8 mouse cellular contexts compared by ENCODE assay signal in the genomic region with DNA sequence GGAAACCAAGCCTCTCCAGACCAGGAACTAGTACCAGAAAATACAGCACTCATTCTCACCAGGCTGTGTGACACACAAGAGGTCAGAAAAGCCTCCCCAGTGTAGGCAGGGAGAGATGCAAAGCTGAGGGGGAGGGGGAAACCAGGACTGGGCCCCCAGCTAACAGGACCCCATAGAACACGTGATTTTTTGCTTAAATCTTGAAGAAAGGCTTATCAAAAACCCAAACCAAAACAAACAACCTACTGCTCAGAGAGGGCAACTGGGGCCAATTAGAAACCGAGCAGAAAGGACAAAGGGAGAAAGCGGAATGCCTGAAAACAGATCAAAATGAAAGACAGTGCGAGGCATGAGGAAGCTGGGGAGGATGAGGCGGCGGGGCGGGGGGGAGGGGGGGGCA. TPM values are rescaled to one million over a fixed set of nuclear protein-coding genes. Genes with fewer than 3 reads are reported as not detected.
DNase-seq lines count a peak whose midpoint lies in the region; ATAC-seq and TF ChIP-seq lines count a peak whose summit lies in the region.

No protein-coding gene starts in this region.

- peak overlapping the region; percentile 85 for H3K9ac ChIP-seq in kidney, embryonic 14.5 days (ENCODE audit: low read depth, low read length)
- H3K9ac ChIP-seq in hindbrain, embryonic 14.5 days, result peak overlapping the region; percentile 91
- H3K9ac ChIP-seq in midbrain, embryonic 15.5 days, result peak overlapping the region; percentile 76

- no peak for DNase-seq in kidney, adult 18-20 months
- DNase-seq in brain, embryonic 14.5 days (ENCODE audit: low read depth), result peak; percentile 47
- no peak for DNase-seq in hindbrain, embryonic 14.5 days (ENCODE audit: low spot score)
- no peak for DNase-seq in urinary bladder, postnatal 14 days (ENCODE audit: low spot score)
- DNase-seq in frontal cortex, postnatal 10 days (ENCODE audit: low spot score in 2 of 2), result no peak
- no peak for DNase-seq in adrenal gland, postnatal 14 days

- peak overlapping the region; percentile 79 for H3K4me2 ChIP-seq in kidney, embryonic 14.5 days (replicated peaks; ENCODE audit: low read depth, low read length)
- peak overlapping the region; percentile 93 for H3K4me2 ChIP-seq in hindbrain, embryonic 14.5 days (replicated peaks)
- H3K4me2 ChIP-seq in midbrain, embryonic 15.5 days, result peak overlapping the region; percentile 88

- no peaks in the 10 kb centered on the region for H3K9me3 ChIP-seq in kidney, embryonic 14.5 days (ENCODE audit: control insufficient read depth, low read length)
- no peaks in the 10 kb centered on the region for H3K9me3 ChIP-seq in hindbrain, embryonic 14.5 days (ENCODE audit: control insufficient read depth, low read length)
- no peaks in the 10 kb centered on the region for H3K9me3 ChIP-seq in midbrain, embryonic 15.5 days

- H3K27me3 ChIP-seq in kidney, embryonic 14.5 days (ENCODE audit: control insufficient read depth, insufficient read depth, low read length), result no peaks in the 10 kb centered on the region
- no peaks in the 10 kb centered on the region for H3K27me3 ChIP-seq in hindbrain, embryonic 14.5 days (ENCODE audit: control insufficient read depth, insufficient read depth, low read length)
- H3K27me3 ChIP-seq in midbrain, embryonic 15.5 days (replicated peaks), result no peaks in the 10 kb centered on the region

- H3K27ac ChIP-seq in kidney, embryonic 14.5 days (ENCODE audit: low read depth, low read length), result peak overlapping the region; percentile 83
- peak overlapping the region; percentile 91 for H3K27ac ChIP-seq in hindbrain, embryonic 14.5 days
- H3K27ac ChIP-seq in midbrain, embryonic 15.5 days, result peak overlapping the region; percentile 87

- TF ChIP-seq POLR2A in brain, embryonic 14.5 days (IDR thresholded peaks at IDR 0.05; ENCODE audit: borderline replicate concordance, extremely low read depth, insufficient read depth, insufficient read length, poor library complexity, severe bottlenecking), result no peak

- 0% methylated on average over 7 of the region's 7 CpGs for WGBS in kidney, embryonic 14.5 days
- 2% methylated on average over 7 of the region's 7 CpGs for WGBS in hindbrain, embryonic 14.5 days
- WGBS in midbrain, embryonic 15.5 days, result 1% methylated on average over 7 of the region's 7 CpGs

- no peak for TF ChIP-seq CTCF in brain, embryonic 14.5 days (IDR thresholded peaks at IDR 0.05; ENCODE audit: borderline replicate concordance, extremely low read depth, insufficient read depth, insufficient read length)

- 0 out of 2 replicates have a peak, but pooled peaks have one; percentile 17 for ATAC-seq in kidney, embryonic 14.5 days (ENCODE audit: low FRiP score, low TSS enrichment)
- ATAC-seq in hindbrain, embryonic 14.5 days (ENCODE audit: low FRiP score), result no peak
- ATAC-seq in midbrain, embryonic 15.5 days (replicated peaks), result no peak

- H3K36me3 ChIP-seq in kidney, embryonic 14.5 days (ENCODE audit: control insufficient read depth, insufficient read depth, low read length), result peaks cover 64% of the 10 kb centered on the region
- peaks cover 66% of the 10 kb centered on the region for H3K36me3 ChIP-seq in hindbrain, embryonic 14.5 days (replicated peaks; ENCODE audit: control insufficient read depth, insufficient read depth)
- peaks cover 26% of the 10 kb centered on the region; the same call in 1 of the 2 replicates for H3K36me3 ChIP-seq in midbrain, embryonic 15.5 days (replicated peaks)

- H3K4me3 ChIP-seq in kidney, embryonic 14.5 days (ENCODE audit: low read length), result peak overlapping the region; percentile 84
- H3K4me3 ChIP-seq in hindbrain, embryonic 14.5 days (replicated peaks; ENCODE audit: low read length), result peak overlapping the region; percentile 73
- H3K4me3 ChIP-seq in midbrain, embryonic 15.5 days, result peak overlapping the region; percentile 66

- H3K4me1 ChIP-seq in kidney, embryonic 14.5 days (ENCODE audit: control insufficient read depth, insufficient read depth, low read length), result peaks cover 24% of the 10 kb centered on the region; the same call in 1 of the 2 replicates
- H3K4me1 ChIP-seq in hindbrain, embryonic 14.5 days (replicated peaks; ENCODE audit: control insufficient read depth, insufficient read depth, low read length), result peaks cover 19% of the 10 kb centered on the region
- peaks cover 53% of the 10 kb centered on the region for H3K4me1 ChIP-seq in midbrain, embryonic 15.5 days

RNA-seq across cellular contexts. Expression of a gene that starts 11.6 kb away (rescaled TPM):
- polyA plus RNA-seq in kidney, embryonic 14.5 days (2014; fragmentation: Nextera tagmentation; extraction: Ambion mirVana), result 5.0 and 5.7 TPM in 2 replicates
- 73.5 and 75.5 TPM in 2 replicates for polyA plus RNA-seq in brain, embryonic 14.5 days (2012; rRNA removed)
- 10.5 and 12.2 TPM in 2 replicates for polyA plus RNA-seq in hindbrain, embryonic 14.5 days (2014; fragmentation: Nextera tagmentation; extraction: Ambion mirVana)
- polyA plus RNA-seq in midbrain, embryonic 15.5 days (2015; fragmentation: Nextera tagmentation; extraction: Ambion mirVana), result 14.1 and 15.5 TPM in 2 replicates
- 1.7 and 2.2 TPM in 2 replicates for total RNA-seq in adrenal gland, postnatal 14 days (2021)

RNA-seq across cellular contexts. Expression of a gene that starts 12.0 kb away (rescaled TPM):
- polyA plus RNA-seq in kidney, embryonic 14.5 days (2014; fragmentation: Nextera tagmentation; extraction: Ambion mirVana), result not detected in 2 replicates
- polyA plus RNA-seq in brain, embryonic 14.5 days (2012; rRNA removed), result not detected in 2 replicates
- not detected in 2 replicates for polyA plus RNA-seq in hindbrain, embryonic 14.5 days (2014; fragmentation: Nextera tagmentation; extraction: Ambion mirVana)
- not detected in 2 replicates for polyA plus RNA-seq in midbrain, embryonic 15.5 days (2015; fragmentation: Nextera tagmentation; extraction: Ambion mirVana)
- not detected in 2 replicates for total RNA-seq in adrenal gland, postnatal 14 days (2021)

RNA-seq across cellular contexts. Expression of a gene that starts 31.6 kb away (rescaled TPM):
- not detected in 2 replicates for polyA plus RNA-seq in kidney, embryonic 14.5 days (2014; fragmentation: Nextera tagmentation; extraction: Ambion mirVana)
- polyA plus RNA-seq in brain, embryonic 14.5 days (2012; rRNA removed), result 0.07 TPM in 1 of 2 replicates, not detected in the other
- polyA plus RNA-seq in hindbrain, embryonic 14.5 days (2014; fragmentation: Nextera tagmentation; extraction: Ambion mirVana), result 0.16 TPM in 1 of 2 replicates, not detected in the other
- not detected in 2 replicates for polyA plus RNA-seq in midbrain, embryonic 15.5 days (2015; fragmentation: Nextera tagmentation; extraction: Ambion mirVana)
- total RNA-seq in adrenal gland, postnatal 14 days (2021), result not detected in 2 replicates

RNA-seq across cellular contexts. Expression of a gene that starts 33.2 kb away (rescaled TPM):
- 89.8 and 110 TPM in 2 replicates for polyA plus RNA-seq in kidney, embryonic 14.5 days (2014; fragmentation: Nextera tagmentation; extraction: Ambion mirVana)
- polyA plus RNA-seq in brain, embryonic 14.5 days (2012; rRNA removed), result 64.6 and 76.7 TPM in 2 replicates
- 67.1 and 71.2 TPM in 2 replicates for polyA plus RNA-seq in hindbrain, embryonic 14.5 days (2014; fragmentation: Nextera tagmentation; extraction: Ambion mirVana)
- 65.5 and 65.6 TPM in 2 replicates for polyA plus RNA-seq in midbrain, embryonic 15.5 days (2015; fragmentation: Nextera tagmentation; extraction: Ambion mirVana)
- total RNA-seq in adrenal gland, postnatal 14 days (2021), result 33.7 and 41.0 TPM in 2 replicates

RNA-seq across cellular contexts. Expression of a gene that starts 33.9 kb away (rescaled TPM):
- polyA plus RNA-seq in kidney, embryonic 14.5 days (2014; fragmentation: Nextera tagmentation; extraction: Ambion mirVana), result 161 and 169 TPM in 2 replicates
- 248 and 332 TPM in 2 replicates for polyA plus RNA-seq in brain, embryonic 14.5 days (2012; rRNA removed)
- polyA plus RNA-seq in hindbrain, embryonic 14.5 days (2014; fragmentation: Nextera tagmentation; extraction: Ambion mirVana), result 98.2 and 99.1 TPM in 2 replicates
- polyA plus RNA-seq in midbrain, embryonic 15.5 days (2015; fragmentation: Nextera tagmentation; extraction: Ambion mirVana), result 145 TPM in 2 replicates
- 168 and 193 TPM in 2 replicates for total RNA-seq in adrenal gland, postnatal 14 days (2021)
